In genomic region chr1:94040391-94040790, GRCm38 (mm10) we compare ENCODE assay signal across 44 mouse cellular contexts. TPM values are rescaled to one million over a fixed set of nuclear protein-coding genes. Genes with fewer than 3 reads are reported as not detected.
"Had no signal": no experiment of that assay in that cellular context is flagged by ENCODE, and none has a peak within 500 bp of the region (broad histone marks: within the 10 kb centered on the region; RNA-seq: fewer than 3 reads in every experiment).

No protein-coding gene starts in this region.

- H3K36me3 ChIP-seq: heart, embryonic 10.5 days; heart, embryonic 12.5 days; heart, embryonic 13.5 days; heart, embryonic 15.5 days; hindbrain, embryonic 10.5 days; hindbrain, embryonic 12.5 days; hindbrain, embryonic 13.5 days; hindbrain, embryonic 15.5 days; kidney, embryonic 15.5 days had no signal

- H3K27ac ChIP-seq: heart, embryonic 10.5 days; heart, embryonic 13.5 days; heart, embryonic 15.5 days; hindbrain, embryonic 10.5 days; hindbrain, embryonic 12.5 days; hindbrain, embryonic 13.5 days; hindbrain, embryonic 14.5 days; hindbrain, embryonic 15.5 days; hindbrain, postnatal 0 days; kidney, embryonic 15.5 days; kidney, postnatal 0 days; layer of hippocampus, adult 2 months; left cerebral cortex, adult 2 months had no signal

- H3K4me2 ChIP-seq: heart, embryonic 11.5 days; heart, embryonic 12.5 days; heart, embryonic 13.5 days; heart, embryonic 15.5 days; hindbrain, embryonic 12.5 days; hindbrain, embryonic 13.5 days; hindbrain, embryonic 14.5 days; hindbrain, embryonic 15.5 days; kidney, embryonic 15.5 days had no signal

- H3K27me3 ChIP-seq: heart, embryonic 15.5 days; hindbrain, embryonic 12.5 days; hindbrain, embryonic 13.5 days; hindbrain, embryonic 15.5 days; kidney, embryonic 15.5 days had no signal

- H3K9me3 ChIP-seq: heart, embryonic 10.5 days; heart, embryonic 12.5 days; heart, embryonic 13.5 days; heart, embryonic 15.5 days; hindbrain, embryonic 10.5 days; hindbrain, embryonic 12.5 days; hindbrain, embryonic 13.5 days; hindbrain, embryonic 15.5 days; kidney, embryonic 15.5 days had no signal

- H3K4me3 ChIP-seq: heart, embryonic 10.5 days; heart, embryonic 12.5 days; heart, embryonic 13.5 days; heart, embryonic 15.5 days; hindbrain, embryonic 10.5 days; hindbrain, embryonic 12.5 days; hindbrain, embryonic 13.5 days; hindbrain, embryonic 15.5 days; kidney, embryonic 15.5 days; layer of hippocampus, adult 2 months; left cerebral cortex, adult 2 months had no signal

- DNase-seq: heart, postnatal 10 days; heart, postnatal 14 days; heart, postnatal 36 days; heart, postnatal 4 days; kidney, adult 11 months; kidney, adult 18-20 months; kidney, adult 2 months; kidney, adult 8-10 months; kidney, adult 9 months; kidney, postnatal 10 days; kidney, postnatal 14 days; kidney, postnatal 25 days; kidney, postnatal 36 days; kidney, postnatal 4 days; layer of hippocampus, adult 9-11 months; layer of hippocampus, postnatal 36 days had no signal

- ATAC-seq: hindbrain, embryonic 16.5 days; hindbrain, postnatal 0 days; inflammation-experienced regulatory T-cells, adult 6 months; intestine, embryonic 16.5 days; intestine, postnatal 0 days had no signal

- H3K9ac ChIP-seq: heart, embryonic 12.5 days; heart, embryonic 13.5 days; heart, embryonic 15.5 days; hindbrain, embryonic 12.5 days; hindbrain, embryonic 13.5 days; hindbrain, embryonic 14.5 days; hindbrain, embryonic 15.5 days; kidney, embryonic 15.5 days had no signal

RNA-seq across cellular contexts. Expression of gene Pdcd1, which starts 12.0 kb away (rescaled TPM):
- total RNA-seq: heart, postnatal 10 days; heart, postnatal 25 days; heart, postnatal 36 days; heart, postnatal 4 days; hematopoietic stem cell, adult 5-6 weeks; hindbrain, postnatal 0 days; layer of hippocampus, postnatal 36 days; left cerebral cortex, adult 2 months had no signal
- polyA plus RNA-seq: heart, embryonic 10.5 days; hindbrain, embryonic 11.5 days; hindbrain, embryonic 13.5 days; hindbrain, embryonic 14.5 days; hindbrain, embryonic 16.5 days; hindbrain, postnatal 0 days; kidney, embryonic 14.5 days; kidney, embryonic 15.5 days; kidney, embryonic 16.5 days; kidney, postnatal 0 days had no signal

RNA-seq across cellular contexts. Expression of gene Neu4, which starts 20.1 kb away (rescaled TPM):
- total RNA-seq: heart, postnatal 10 days; heart, postnatal 14 days; heart, postnatal 25 days; heart, postnatal 36 days; heart, postnatal 4 days; hematopoietic stem cell, adult 5-6 weeks had no signal
- polyA plus RNA-seq: heart, embryonic 10.5 days; heart, embryonic 11.5 days; heart, embryonic 12.5 days; heart, embryonic 14.5 days; heart, embryonic 15.5 days; heart, embryonic 16.5 days; heart, postnatal 0 days; hindbrain, embryonic 10.5 days; hindbrain, embryonic 11.5 days; hindbrain, embryonic 12.5 days; hindbrain, embryonic 13.5 days; hindbrain, embryonic 15.5 days; intestine, embryonic 16.5 days; intestine, postnatal 0 days; kidney, adult 2 months; kidney, embryonic 14.5 days; kidney, embryonic 15.5 days; kidney, embryonic 16.5 days; kidney, postnatal 0 days; large intestine, adult 2 months had no signal

RNA-seq across cellular contexts. Expression of gene Gal3st2c, which starts 50.1 kb away (rescaled TPM):
- total RNA-seq: hematopoietic stem cell, adult 5-6 weeks; hindbrain, postnatal 0 days had no signal
- polyA plus RNA-seq: heart, embryonic 10.5 days; heart, embryonic 11.5 days; heart, embryonic 12.5 days; heart, embryonic 13.5 days; hindbrain, embryonic 10.5 days; hindbrain, embryonic 11.5 days; hindbrain, embryonic 12.5 days; hindbrain, embryonic 13.5 days; hindbrain, embryonic 14.5 days; hindbrain, embryonic 15.5 days; hindbrain, embryonic 16.5 days; hindbrain, postnatal 0 days; intestine, embryonic 16.5 days; kidney, adult 2 months; kidney, embryonic 14.5 days; kidney, embryonic 15.5 days; kidney, embryonic 16.5 days; kidney, postnatal 0 days had no signal
